Comparison of ENCODE assay signal across 18 mouse cellular contexts in genomic region chr6:49928075-49928474, GRCm38 (mm10).
"Had no signal": no experiment of that assay in that cellular context is flagged by ENCODE, and none has a peak within 500 bp of the region (broad histone marks: within the 10 kb centered on the region; RNA-seq: fewer than 3 reads in every experiment).

No protein-coding gene starts in this region.

- H3K36me3 ChIP-seq: midbrain, embryonic 10.5 days; midbrain, embryonic 12.5 days; neural tube, embryonic 13.5 days; neural tube, embryonic 15.5 days had no signal

- H3K27ac ChIP-seq: midbrain, embryonic 10.5 days; midbrain, embryonic 12.5 days; neural tube, embryonic 13.5 days; neural tube, embryonic 15.5 days had no signal

- H3K4me2 ChIP-seq: lung, embryonic 14.5 days; midbrain, embryonic 12.5 days; neural tube, embryonic 13.5 days; neural tube, embryonic 15.5 days had no signal

- H3K4me3 ChIP-seq: midbrain, embryonic 10.5 days; midbrain, embryonic 12.5 days; myocyte; neural tube, embryonic 13.5 days; neural tube, embryonic 15.5 days had no signal

- H3K9ac ChIP-seq: lung, embryonic 14.5 days; midbrain, embryonic 12.5 days; neural tube, embryonic 13.5 days; neural tube, embryonic 15.5 days had no signal

- H3K4me1 ChIP-seq: midbrain, embryonic 10.5 days; midbrain, embryonic 12.5 days; neural tube, embryonic 15.5 days had no signal

- H3K27me3 ChIP-seq: midbrain, embryonic 12.5 days; neural tube, embryonic 13.5 days; neural tube, embryonic 15.5 days had no signal

- H3K9me3 ChIP-seq: midbrain, embryonic 10.5 days; midbrain, embryonic 12.5 days; neural tube, embryonic 13.5 days; neural tube, embryonic 15.5 days had no signal

- DNase-seq: lung, adult 18-20 months; lung, postnatal 10 days; lung, postnatal 4 days; midbrain, embryonic 14.5 days; retina, postnatal 1 day; right cerebral cortex, adult 18-20 months; right cerebral cortex, postnatal 25 days; right cerebral cortex, postnatal 4 days; spleen, adult 18-20 months; thymus, adult 18-20 months; thymus, postnatal 14 days; thymus, postnatal 36 days had no signal
